Mouse (Mus musculus): Measurements from ENCODE around the gene Cdr2l. TPM values are rescaled to one million over a fixed set of nuclear protein-coding genes. Genes with fewer than 3 reads are reported as not detected.
A peak's percentile ranks its signal among the peaks of the same experiment; 100 is the strongest.

Gene Cdr2l
- not detected in 2 replicates for total RNA-seq (2015; ENCODE audit: low replicate concordance)
- not detected in 2 replicates for total RNA-seq (2017; ENCODE audit: low replicate concordance)

DNA sequence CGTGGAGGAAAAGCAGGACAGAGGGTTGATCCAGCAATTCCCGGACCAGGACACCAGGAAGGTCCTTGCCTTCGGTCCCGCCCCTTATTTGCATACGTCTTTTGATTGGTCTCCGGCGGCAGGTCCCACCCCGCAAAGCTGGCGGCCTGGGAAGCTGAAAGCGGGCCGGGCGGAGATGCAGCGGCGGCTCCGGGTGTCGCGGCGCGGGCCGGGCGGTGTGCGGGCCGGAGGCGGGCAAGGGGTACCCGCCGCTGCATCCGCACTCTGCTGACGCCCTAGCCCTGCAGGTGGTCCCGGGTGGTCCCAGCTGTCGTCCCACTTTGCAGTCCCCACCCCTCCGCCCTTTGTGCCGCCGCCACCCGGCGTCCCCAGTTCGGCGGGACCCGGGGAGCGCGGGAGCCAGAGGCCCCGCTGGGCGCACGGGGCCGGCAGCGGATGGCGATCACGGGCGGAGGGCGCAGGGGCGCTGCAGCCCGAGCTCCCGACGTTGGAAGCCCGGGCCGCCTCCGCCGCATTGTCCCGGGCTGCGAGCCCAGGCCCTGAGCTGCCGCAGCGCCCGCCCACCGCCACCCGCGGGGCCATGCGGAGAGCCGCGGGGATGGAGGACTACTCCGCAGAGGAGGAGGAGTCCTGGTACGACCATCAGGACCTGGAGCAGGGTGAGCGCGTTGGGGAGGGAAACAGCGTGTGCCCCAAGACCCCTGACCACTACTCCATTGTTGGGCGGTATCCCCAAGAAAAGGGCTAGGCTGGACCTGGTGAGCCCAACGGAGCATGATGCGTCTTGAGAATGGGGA is at the start of gene Cdr2l:
Gene Cdr2l (plus strand): TSS at position 174 of the 797 bp plus-strand sequence.
- no peak for ATAC-seq (replicated peaks; ENCODE audit: low FRiP score, poor library complexity, severe bottlenecking)

DNA sequence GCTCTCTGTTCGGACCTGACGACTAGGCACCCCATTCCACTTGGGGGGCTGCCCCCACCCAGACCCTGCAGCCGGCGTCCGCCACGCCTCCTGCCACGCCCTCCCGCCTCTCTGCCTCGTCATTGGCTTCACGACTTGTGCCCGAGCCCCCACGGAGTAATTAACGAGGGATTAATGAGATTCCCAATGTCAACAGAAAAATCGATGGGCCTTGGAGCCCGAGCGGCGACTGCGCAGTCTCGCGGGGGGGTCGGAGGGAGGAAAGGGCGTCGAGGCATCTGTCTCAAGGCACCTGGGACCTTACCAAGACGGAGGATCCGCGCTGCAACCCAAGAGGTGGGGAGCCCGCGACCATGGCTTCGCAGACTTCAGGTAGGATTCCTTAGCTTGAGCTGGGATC is 47.2 kb upstream of the Cdr2l start, which contains the start of gene Otop3:
Gene Otop3 (plus strand): TSS at position 201 of the 400 bp plus-strand sequence.
- ATAC-seq (replicated peaks; ENCODE audit: low FRiP score, poor library complexity, severe bottlenecking) = no peak

DNA sequence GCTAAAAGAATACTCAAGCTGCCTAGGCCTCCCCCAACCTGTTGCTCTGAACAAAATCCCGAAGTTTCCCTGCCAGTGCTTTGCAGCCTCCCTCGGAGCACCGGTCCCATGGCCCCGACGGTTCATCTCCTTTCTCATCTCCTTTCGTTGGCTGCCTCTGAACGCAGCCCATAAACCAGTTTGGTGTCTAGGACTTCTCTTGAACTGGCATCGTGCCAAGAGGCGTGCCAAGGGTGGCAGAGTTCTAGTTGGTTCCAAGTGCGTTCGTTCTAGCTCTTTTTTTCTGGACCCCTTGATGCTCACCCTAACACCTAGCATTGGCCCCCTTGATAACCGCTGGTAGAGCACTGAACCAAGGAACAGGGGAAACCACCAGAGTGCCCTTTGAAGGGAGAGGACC is 46.5 kb upstream of the Cdr2l start:
- ATAC-seq (replicated peaks; ENCODE audit: low FRiP score, poor library complexity, severe bottlenecking) = no peak

DNA sequence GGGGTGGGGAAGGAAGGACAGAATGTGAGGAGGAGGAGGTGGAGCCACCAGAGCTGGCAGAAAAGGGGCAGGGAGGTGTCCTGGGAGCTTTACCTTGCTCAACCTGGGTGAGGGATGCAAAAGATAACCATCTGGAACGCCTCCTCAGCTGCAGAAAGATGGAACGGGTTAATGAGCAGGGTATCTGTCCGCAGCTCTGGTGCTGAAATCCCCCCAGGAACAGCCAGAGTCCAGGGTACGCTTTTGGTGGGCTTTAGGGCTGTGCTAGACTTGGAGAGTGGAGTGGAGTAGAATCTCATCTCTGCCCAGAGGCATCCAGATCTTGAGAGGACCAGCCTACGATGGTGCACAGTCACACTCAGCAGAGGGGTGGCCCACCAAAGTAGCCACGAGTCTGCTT is 45.6 kb upstream of the Cdr2l start:
- ATAC-seq (replicated peaks; ENCODE audit: low FRiP score, poor library complexity, severe bottlenecking) = no peak

DNA sequence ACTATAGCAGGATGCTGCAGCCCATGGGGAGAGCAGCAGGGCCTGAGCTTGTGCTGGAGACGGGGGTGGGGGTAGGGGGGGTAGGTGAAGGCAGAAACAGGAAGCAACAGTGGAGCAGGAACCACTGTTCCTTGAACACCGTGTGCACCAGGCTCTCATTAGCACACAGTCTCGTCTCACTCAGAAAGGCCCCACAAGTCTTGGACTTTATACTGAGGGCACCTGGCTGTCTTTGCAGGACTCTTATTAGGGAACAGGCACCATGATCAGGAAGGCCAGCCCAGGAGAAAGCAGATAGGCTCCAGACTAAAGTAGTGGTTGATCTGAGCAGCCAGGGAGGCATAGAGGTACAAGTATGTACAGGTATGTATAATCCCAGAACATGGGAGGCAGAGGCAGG is 44.4 kb upstream of the Cdr2l start:
- no peak for ATAC-seq (replicated peaks; ENCODE audit: low FRiP score, poor library complexity, severe bottlenecking)

DNA sequence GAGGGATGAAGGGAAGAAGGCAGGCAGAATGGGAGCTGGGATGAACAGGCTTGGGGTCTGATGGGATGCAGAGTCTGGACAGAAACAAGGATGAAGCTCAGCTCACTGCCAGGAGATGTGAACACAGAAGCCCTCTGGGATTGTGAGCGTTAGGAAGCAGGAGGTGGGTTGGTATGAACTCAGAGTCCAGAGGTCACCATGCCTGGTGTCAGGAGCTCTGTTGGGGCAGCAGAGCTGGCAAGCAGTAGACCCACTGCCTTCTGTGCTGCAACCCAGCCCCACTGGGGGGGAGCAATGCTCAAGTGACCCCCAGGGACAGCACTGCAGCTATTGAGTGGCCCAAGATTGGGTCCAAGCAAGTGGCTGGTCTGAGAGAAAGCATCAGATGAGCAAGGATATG is 43.9 kb upstream of the Cdr2l start:
- no peak for ATAC-seq (replicated peaks; ENCODE audit: low FRiP score, poor library complexity, severe bottlenecking)

DNA sequence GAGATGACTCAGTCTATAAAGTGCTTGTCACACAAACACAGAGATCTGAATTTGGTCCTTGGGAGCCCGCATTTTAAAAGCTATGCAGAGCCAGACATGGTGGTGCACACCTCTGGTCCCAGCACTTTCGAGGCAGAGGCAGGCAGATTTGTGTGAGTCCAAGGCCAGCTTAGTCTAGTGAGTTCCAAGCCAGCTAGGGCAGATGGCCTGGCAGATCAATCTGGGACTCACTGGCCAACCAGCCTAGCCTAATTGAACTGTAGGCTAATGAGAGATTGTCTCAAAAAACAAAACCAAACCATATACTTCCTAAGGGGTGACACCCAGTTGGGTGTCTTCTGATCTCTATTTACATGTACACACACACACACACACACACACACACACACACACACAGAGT is 40.5 kb upstream of the Cdr2l start:
- no peak for ATAC-seq (replicated peaks; ENCODE audit: low FRiP score, poor library complexity, severe bottlenecking)

DNA sequence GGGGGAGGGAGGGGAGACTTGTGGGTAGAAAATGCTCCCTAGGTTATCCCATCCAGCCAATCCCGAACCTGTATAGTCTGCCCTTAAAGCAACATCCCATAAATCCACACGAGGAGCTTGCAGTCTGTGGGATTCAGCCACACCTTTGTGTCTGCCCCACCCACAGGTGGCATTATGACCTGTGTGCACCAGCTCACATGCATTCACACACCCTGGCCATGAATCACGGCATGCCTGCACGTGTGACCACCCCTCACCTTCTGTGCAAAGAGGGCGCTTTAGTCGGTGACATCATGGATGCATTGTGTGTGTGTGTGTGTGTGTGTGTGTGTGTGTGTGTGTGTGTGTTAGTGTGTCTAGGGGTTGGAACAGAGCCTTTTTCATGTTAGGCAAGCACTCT is 39.9 kb upstream of the Cdr2l start:
- no peak for ATAC-seq (replicated peaks; ENCODE audit: low FRiP score, poor library complexity, severe bottlenecking)

DNA sequence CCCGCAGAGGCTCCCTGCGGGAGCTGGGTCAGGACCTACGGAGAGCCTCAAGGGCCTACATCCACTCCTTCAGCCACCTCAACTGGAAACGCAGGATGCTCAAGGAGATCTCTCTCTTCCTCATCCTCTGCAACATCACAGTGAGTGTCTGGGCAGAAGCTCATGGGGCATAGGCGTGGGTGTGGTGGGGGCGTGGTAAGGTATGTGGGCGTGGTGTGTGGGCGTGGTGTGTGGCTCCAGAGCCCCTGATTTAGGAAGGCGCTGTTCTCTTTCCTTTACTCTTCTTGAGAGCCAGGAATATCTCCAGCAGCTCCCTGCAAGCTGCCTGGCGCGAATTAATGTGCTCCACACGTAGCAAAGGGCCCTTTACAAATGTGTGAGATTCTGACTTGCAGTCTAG is 36.7 kb upstream of the Cdr2l start:
- no peak for ATAC-seq (replicated peaks; ENCODE audit: low FRiP score, poor library complexity, severe bottlenecking)

DNA sequence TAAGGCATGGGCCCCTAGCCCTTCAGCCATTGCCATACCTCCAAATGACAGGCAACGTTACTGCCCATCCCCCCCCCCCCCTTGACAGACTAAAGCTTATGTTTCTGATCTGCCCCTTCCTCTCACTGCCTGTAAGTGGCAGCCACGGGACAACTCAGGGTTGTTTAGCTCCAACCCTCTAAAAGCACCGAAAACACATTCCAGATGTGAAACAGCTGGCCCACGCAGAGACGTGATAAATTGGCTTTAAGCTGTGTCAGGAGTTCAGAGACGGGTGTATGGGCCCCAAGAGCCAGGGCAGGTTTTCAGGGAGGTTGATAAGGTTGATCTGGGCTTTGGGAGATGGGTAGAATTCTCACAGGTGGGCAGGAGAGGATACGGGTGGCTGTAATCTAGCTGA is 36.2 kb upstream of the Cdr2l start:
- ATAC-seq (replicated peaks; ENCODE audit: low FRiP score, poor library complexity, severe bottlenecking) = no peak

DNA sequence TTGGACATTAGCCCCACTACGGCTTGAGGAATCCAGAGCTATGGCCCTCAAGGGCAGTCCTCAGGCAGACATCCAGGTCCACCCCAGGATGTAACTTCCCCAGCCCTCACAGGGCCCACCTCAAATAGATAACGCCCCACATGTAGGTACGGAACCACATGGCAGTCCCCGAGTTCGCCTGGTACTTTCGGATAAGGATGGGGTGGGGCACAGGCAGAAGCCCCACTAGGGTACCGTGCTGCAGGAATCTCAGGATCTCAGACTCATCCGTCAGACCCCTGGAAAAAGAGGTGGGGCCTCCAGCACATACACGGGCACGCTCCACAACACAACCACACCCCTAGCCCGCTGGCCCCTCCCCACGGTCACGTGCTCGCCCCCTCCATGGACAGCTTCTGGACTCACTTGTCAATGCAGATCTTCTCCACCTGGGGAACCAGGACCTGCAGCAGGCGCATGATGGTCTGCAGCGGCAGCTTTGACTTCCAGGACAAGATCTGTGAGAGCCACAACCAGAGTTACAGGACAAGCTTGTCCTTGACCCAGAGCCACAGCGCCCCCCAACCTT is 33.0 kb upstream of the Cdr2l start:
- ATAC-seq (replicated peaks; ENCODE audit: low FRiP score, poor library complexity, severe bottlenecking) = no peak

DNA sequence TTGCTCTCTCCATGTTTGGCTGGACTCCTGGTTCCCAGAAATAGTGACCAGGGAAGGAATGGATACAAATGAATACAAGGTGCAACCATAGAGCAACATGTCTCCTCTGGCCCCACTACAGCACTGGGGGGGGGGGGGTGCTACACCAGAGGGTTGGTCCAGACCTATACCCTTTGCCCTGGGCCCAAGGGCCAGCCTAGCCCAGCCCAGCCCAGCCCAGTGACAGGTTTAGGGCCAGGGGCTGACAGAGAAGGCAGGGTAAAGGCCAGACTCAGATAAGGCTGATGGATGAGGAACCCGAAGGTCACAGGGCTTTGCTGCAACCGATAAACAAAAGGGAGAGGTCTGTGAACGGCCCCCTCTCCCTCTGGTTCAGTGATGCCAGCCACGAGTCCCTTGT is 31.7 kb upstream of the Cdr2l start:
- no peak for ATAC-seq (replicated peaks; ENCODE audit: low FRiP score, poor library complexity, severe bottlenecking)

DNA sequence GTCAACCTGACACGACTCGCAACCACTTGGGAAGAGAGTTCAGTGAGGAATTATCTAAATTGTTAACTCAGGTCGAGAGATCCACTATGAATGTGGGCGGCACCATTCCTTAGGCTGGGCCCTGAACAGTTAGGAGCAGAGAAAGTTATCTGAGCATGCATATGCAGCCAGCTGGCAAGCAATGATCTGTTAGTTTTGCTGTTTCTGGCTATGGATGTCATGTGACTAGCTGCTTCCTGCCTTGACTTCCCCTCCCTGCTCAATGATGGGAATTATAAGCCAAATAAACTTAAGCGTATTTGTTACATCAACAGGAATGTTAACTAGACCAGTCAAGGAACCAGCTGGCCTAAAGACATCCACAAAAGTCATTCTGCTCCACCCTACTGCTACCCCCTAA is 28.3 kb upstream of the Cdr2l start:
- no peak for ATAC-seq (replicated peaks; ENCODE audit: low FRiP score, poor library complexity, severe bottlenecking)

DNA sequence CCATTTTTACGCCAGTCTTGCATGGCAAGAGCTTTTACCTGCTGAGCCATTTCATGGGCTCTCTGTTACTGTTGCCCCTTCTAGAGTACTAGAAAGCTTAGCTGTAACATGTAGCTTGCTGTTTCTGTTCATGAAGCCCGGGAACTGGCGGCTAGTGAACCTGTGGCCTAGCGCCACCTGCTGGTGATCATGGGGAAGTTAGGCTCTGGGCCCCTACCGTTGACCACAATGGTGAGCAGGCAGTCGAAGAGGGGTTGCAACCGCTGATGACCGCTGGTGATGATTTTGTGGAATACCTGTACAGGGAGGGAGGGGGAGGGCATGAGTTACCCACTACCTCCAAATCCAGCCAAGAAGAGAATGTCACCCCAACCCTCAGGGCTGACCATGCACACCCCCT is 27.5 kb upstream of the Cdr2l start:
- ATAC-seq (replicated peaks; ENCODE audit: low FRiP score, poor library complexity, severe bottlenecking) = peak; percentile 68

DNA sequence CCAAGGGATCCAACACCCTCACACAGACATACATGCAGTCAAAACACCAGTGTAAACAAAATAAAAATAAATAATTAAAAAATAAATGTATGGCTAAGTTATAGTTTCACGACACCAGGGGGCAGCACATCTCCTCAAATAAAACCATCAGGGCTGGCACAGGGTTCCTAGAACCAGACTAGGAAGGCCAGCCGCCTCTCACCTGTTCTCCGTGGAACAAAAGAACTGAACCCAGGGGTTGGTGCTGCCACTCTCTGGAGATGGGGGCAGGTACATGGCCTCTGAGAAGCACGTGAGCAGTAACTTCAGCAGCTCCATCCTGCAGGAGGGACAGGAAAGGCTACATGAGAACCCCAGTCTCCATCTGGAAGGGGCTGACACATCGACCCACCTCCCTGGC is 23.2 kb upstream of the Cdr2l start:
- ATAC-seq (replicated peaks; ENCODE audit: low FRiP score, poor library complexity, severe bottlenecking) = no peak

DNA sequence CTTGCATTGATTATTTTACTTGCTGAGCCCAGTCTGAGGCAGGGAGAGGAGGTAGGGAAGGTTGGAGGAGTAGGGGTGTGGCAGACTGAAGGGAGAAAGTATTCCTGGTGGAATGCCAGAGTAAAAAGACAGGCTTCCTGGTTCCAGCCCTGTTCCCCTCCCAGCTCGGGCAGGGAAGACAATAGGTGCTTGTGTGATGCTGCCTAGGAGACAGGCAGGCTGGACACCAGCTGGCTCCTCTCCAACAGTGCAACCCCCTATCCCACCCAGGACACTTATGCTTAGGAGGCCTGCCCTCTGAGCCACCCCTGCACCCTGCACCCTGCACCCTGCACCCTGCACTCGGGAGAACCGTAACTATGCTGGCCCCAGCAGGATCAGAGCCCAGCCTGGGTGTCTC is 22.4 kb upstream of the Cdr2l start:
- ATAC-seq (replicated peaks; ENCODE audit: low FRiP score, poor library complexity, severe bottlenecking) = no peak

DNA sequence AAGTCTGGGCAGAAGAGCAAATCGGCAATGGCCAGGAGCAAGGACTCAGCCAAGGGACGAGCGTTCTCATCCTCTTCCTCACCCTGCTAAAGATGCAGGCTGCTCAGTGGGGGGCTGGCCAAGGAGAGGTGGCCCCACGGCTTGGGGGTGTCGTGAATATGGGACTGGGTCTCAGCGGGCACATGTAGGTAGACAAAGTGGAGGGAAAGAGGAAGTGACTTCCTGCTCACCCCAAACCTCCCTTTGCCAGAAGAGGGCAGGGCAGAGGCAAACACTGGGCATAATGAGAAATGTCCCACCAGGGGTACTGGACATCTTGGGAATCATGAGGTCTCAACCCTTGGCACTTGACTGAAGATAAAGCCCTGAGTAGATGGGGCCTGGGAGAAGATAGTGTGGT is 22.0 kb upstream of the Cdr2l start:
- no peak for ATAC-seq (replicated peaks; ENCODE audit: low FRiP score, poor library complexity, severe bottlenecking)

DNA sequence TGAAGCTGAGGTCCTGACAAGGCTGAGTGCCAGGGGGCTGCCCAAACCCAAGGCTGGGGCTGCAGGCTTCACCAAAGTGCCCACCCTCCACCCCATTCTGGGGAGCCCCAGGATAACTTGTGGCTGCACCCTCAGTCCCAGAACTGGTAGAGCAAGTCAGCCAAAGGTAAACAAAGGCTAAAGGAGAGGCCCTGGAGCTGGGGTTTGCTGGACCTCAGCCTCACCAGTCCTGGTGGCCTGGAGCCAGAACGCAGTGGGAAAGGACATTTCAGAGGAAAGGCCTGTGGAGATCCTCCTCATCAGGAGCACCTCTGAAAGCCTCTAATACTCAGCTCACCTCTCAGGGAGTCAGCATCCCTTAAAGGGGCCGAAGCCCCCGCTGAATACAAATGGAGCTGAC is 17.6 kb upstream of the Cdr2l start:
- no peak for ATAC-seq (replicated peaks; ENCODE audit: low FRiP score, poor library complexity, severe bottlenecking)

DNA sequence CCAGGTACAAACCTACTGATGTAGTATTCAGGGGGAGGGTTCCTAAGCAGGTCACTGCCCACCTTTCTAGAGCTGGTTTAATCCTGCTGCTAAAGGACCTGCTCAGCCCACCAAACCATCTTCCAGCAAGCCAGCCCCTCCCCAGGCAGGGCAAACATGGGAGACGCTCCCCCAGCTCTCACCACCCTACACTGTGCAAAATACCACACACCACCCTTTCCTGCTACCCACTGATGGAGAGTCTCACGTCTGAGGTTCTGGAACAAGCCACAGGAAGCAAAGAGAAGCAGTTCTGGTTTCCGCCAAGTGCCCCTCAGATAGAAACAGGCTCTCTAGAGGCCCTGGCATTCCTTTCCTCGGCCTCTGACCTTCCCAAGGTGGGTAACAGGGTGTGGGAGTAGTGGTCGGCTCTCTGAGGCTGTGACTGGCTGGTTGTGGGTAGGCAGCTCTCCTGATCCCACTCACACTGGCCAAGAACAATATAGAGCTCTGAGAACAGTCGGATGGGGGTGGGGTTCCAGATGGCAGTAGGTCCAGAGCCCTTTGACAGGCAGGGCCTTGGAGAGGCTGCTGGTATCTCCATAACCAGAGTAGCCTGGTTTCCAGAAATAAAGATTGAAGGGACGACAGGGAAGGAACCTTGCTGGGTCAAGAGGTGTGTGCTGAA is 15.5 kb upstream of the Cdr2l start:
- ATAC-seq (replicated peaks; ENCODE audit: low FRiP score, poor library complexity, severe bottlenecking) = no peak

DNA sequence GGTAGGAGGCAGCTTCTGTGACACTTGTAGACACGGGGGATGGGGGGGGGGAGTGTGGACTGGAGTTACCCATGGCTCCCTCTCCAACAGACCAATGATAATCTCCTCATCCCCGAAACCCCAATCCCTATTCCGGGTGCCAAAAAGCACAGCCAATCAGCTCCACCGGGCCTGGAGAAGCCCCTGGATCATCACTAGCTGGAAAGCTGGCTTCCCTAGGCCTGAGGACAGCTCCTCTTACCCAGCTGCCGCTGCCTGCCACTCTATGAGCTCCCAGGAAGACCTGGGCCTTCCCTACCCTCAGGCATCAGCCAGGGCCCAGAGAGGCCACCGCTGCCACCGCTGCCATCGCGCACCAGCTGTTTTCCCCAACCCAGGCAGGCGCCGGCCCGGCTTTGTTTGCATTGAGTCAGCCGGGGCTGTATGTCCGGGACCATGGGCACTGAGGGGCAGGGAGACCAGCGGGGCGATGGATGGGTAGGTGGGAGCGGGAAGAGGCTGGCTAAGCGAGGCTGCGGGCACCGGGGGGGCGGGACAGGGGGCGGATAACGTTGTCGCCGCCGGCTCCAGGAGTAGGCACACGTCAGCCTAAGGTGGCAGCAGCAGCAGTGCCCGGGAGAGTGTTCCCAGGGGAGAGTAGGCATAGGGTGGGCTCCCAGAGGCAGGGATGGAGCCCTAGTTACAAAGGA is 14.9 kb upstream of the Cdr2l start:
- no peak for ATAC-seq (replicated peaks; ENCODE audit: low FRiP score, poor library complexity, severe bottlenecking)
